Mouse (Mus musculus) CH12.LX (cell line): Measurements from ENCODE around the gene Psmd9. TPM values are rescaled to one million over a fixed set of nuclear protein-coding genes. Genes with fewer than 3 reads are reported as not detected.

ENCODE experiments used
- DNase-seq: peaks from one replicate; pipeline ENCODE4 v3.0.0-alpha.2; 2013; ENCODE audit errors: extremely low read depth
- H3K27ac ChIP-seq: 2 replicates; pipeline ENCODE4 v1.5.1; 2012; ENCODE audit warnings: low read depth, mild to moderate bottlenecking, control low read depth, moderate library complexity; ENCODE audit not compliant: insufficient read depth
- H3K27me3 ChIP-seq: replicated peaks from 2 replicates; pipeline ENCODE3; 2012; ENCODE audit warnings: inconsistent platforms
- H3K36me3 ChIP-seq, 2 experiments: replicated peaks in 1 of 2; 2 replicates each; pipeline versions ENCODE3 to v1.6.1; 2012; ENCODE audit warnings: inconsistent platforms in 1 of 2, low read length in 1 of 2, mild to moderate bottlenecking in 1 of 2, mixed read lengths in 1 of 2, moderate library complexity in 1 of 2; ENCODE audit not compliant: control insufficient read depth in 1 of 2, insufficient read depth in 1 of 2
- H3K4me1 ChIP-seq, 2 experiments: 2 replicates each; pipeline ENCODE4 v1.6.1; 2012; ENCODE audit warnings: inconsistent platforms in 1 of 2, moderate library complexity in 1 of 2; ENCODE audit not compliant: insufficient read depth in 2 of 2, control insufficient read depth in 1 of 2
- H3K4me2 ChIP-seq: 2 replicates; pipeline ENCODE4 v1.6.1; 2012; ENCODE audit warnings: low read depth, mild to moderate bottlenecking, control low read depth; ENCODE audit not compliant: poor library complexity, insufficient read depth, severe bottlenecking
- H3K4me3 ChIP-seq, 3 experiments: fragments of 150-350 bp in 1 of 3; sonication (generic) in 1 of 3; replicated peaks in 1 of 3; 2 replicates each; pipeline versions ENCODE3 to v1.5.1; 2011 to 2012; ENCODE audit warnings: low read depth in 2 of 3, low read length in 2 of 3, mild to moderate bottlenecking in 2 of 3, moderate library complexity in 2 of 3, control low read depth in 1 of 3, improper control_type of control experiment in 1 of 3, inconsistent platforms in 1 of 3, mixed read lengths in 1 of 3; ENCODE audit not compliant: poor library complexity in 1 of 3
- H3K79me2 ChIP-seq: replicated peaks from 2 replicates; pipeline ENCODE4 v1.6.1; 2012; ENCODE audit warnings: mild to moderate bottlenecking, moderate library complexity; ENCODE audit not compliant: control insufficient read depth, poor library complexity, insufficient read depth, severe bottlenecking; ENCODE audit errors: extremely low read depth
- H3K9ac ChIP-seq: 2 replicates; pipeline ENCODE4 v1.6.1; 2012; ENCODE audit warnings: low read depth, mild to moderate bottlenecking, control low read depth, moderate library complexity; ENCODE audit not compliant: insufficient read depth
- H3K9me3 ChIP-seq: replicated peaks from 2 replicates; pipeline ENCODE3; 2012; ENCODE audit warnings: low read length, inconsistent platforms, mixed read lengths
- BHLHE40 ChIP-seq: IDR thresholded peaks from 2 replicates; pipeline ENCODE4 v1.6.1; 2011; ENCODE audit warnings: mild to moderate bottlenecking, low read depth, low read length, improper control_type of control experiment
- CHD1 ChIP-seq: IDR thresholded peaks from 2 replicates; pipeline ENCODE4 v1.6.1; 2012; ENCODE audit warnings: low read depth, low read length, improper control_type of control experiment, inconsistent platforms
- CHD2 ChIP-seq: IDR thresholded peaks from 2 replicates; pipeline ENCODE4 v1.6.1; 2011; ENCODE audit warnings: low read length, improper control_type of control experiment
- E2F4 ChIP-seq: IDR thresholded peaks from 2 replicates; pipeline ENCODE4 v1.6.1; 2011; ENCODE audit warnings: low read depth, low read length, improper control_type of control experiment; ENCODE audit not compliant: insufficient replicate concordance
- ELF1 ChIP-seq: IDR thresholded peaks from 2 replicates; pipeline ENCODE4 v1.6.1; 2014; ENCODE audit warnings: low read depth, mild to moderate bottlenecking, inconsistent platforms, low read length, improper control_type of control experiment
- EP300 ChIP-seq: IDR thresholded peaks from 2 replicates; pipeline ENCODE4 v1.6.1; 2011; ENCODE audit warnings: low read length, improper control_type of control experiment
- ETS1 ChIP-seq: conservative IDR thresholded peaks from 2 replicates; pipeline ENCODE4 v1.6.1; 2012; ENCODE audit warnings: low read depth, mild to moderate bottlenecking, inconsistent platforms, low read length, improper control_type of control experiment, moderate library complexity
- GABPA ChIP-seq: IDR thresholded peaks from 2 replicates; pipeline ENCODE4 v1.6.1; 2012; ENCODE audit warnings: low read depth, low read length, improper control_type of control experiment, inconsistent platforms; ENCODE audit not compliant: insufficient replicate concordance
- HCFC1 ChIP-seq: IDR thresholded peaks from 2 replicates; pipeline ENCODE4 v1.6.1; 2012; ENCODE audit warnings: low read depth, mild to moderate bottlenecking, inconsistent platforms, low read length, improper control_type of control experiment
- IRF4 ChIP-seq: IDR thresholded peaks from 2 replicates; pipeline ENCODE4 v1.6.1; 2014; ENCODE audit warnings: low read depth, mild to moderate bottlenecking, inconsistent platforms, low read length, improper control_type of control experiment
- JUN ChIP-seq: IDR thresholded peaks from 2 replicates; pipeline ENCODE4 v1.6.1; 2011; ENCODE audit warnings: low read depth, mild to moderate bottlenecking, low read length, improper control_type of control experiment, moderate library complexity; ENCODE audit not compliant: insufficient read depth
- JUND ChIP-seq: conservative IDR thresholded peaks from 2 replicates; pipeline ENCODE4 v1.6.1; 2011; ENCODE audit warnings: low read depth, low read length, improper control_type of control experiment
- MAFK ChIP-seq: IDR thresholded peaks from 2 replicates; pipeline ENCODE4 v1.6.1; 2011; ENCODE audit warnings: low read length, improper control_type of control experiment; ENCODE audit not compliant: insufficient replicate concordance
- MAZ ChIP-seq: IDR thresholded peaks from 2 replicates; pipeline ENCODE4 v1.6.1; 2012; ENCODE audit warnings: low read depth, mild to moderate bottlenecking, inconsistent platforms, low read length, improper control_type of control experiment, moderate library complexity
- MEF2A ChIP-seq: IDR thresholded peaks from 2 replicates; pipeline ENCODE4 v1.6.1; 2014; ENCODE audit warnings: low read depth, mild to moderate bottlenecking, inconsistent platforms, low read length, improper control_type of control experiment, borderline replicate concordance
- MYC ChIP-seq: IDR thresholded peaks from 2 replicates; pipeline ENCODE4 v1.6.1; 2011; ENCODE audit warnings: low read depth, mild to moderate bottlenecking, improper control_type of control experiment, low read length
- NRF1 ChIP-seq: IDR thresholded peaks from 2 replicates; pipeline ENCODE4 v1.6.1; 2014; ENCODE audit warnings: low read depth, mild to moderate bottlenecking, inconsistent platforms, low read length, improper control_type of control experiment, moderate library complexity
- PAX5 ChIP-seq: IDR thresholded peaks from 2 replicates; pipeline ENCODE4 v1.6.1; 2012; ENCODE audit warnings: low read length, inconsistent platforms, mixed read lengths
- POLR2AphosphoS2 ChIP-seq: IDR thresholded peaks from 2 replicates; pipeline ENCODE4 v1.6.1; 2011; ENCODE audit warnings: low read depth, low read length, improper control_type of control experiment
- SIN3A ChIP-seq: IDR thresholded peaks from 2 replicates; pipeline ENCODE4 v1.6.1; 2012; ENCODE audit warnings: low read length, improper control_type of control experiment, inconsistent platforms
- TBP ChIP-seq: conservative IDR thresholded peaks from 2 replicates; pipeline ENCODE4 v1.6.1; 2011; ENCODE audit warnings: low read depth, low read length, improper control_type of control experiment
- TCF12 ChIP-seq: IDR thresholded peaks from 2 replicates; pipeline ENCODE4 v1.6.1; 2014; ENCODE audit warnings: low read depth, mild to moderate bottlenecking, inconsistent platforms, low read length, improper control_type of control experiment
- USF1 ChIP-seq: IDR thresholded peaks from 2 replicates; pipeline ENCODE4 v1.6.1; 2014; ENCODE audit warnings: low read depth, mild to moderate bottlenecking, inconsistent platforms, low read length, improper control_type of control experiment
- USF2 ChIP-seq: conservative IDR thresholded peaks from 2 replicates; pipeline ENCODE4 v1.6.1; 2011; ENCODE audit warnings: low read depth, low read length, improper control_type of control experiment
- ZMIZ1 ChIP-seq: IDR thresholded peaks from 2 replicates; pipeline ENCODE4 v1.6.1; 2012; ENCODE audit warnings: low read depth, mild to moderate bottlenecking, inconsistent platforms, low read length, improper control_type of control experiment
- dilution Hi-C: fragments of 300-500 bp; cut with MboI; formaldehyde crosslinking; loops from 2 replicates; pipeline ENCODE4 v1.14.3; 2020; ENCODE audit warnings: low sequenced_read_pairs; ENCODE audit not compliant: extremely low pct_unique_long_range_greater_than_20kb, extremely low pct_ligation_motif_present
- in situ Hi-C: fragments of 300-500 bp; cut with MboI; formaldehyde crosslinking; loops from 3 replicates; pipeline ENCODE4 v1.14.3; 2019; ENCODE audit warnings: low sequenced_read_pairs, low pct_ligation_motif_present, low pct_unique_long_range_greater_than_20kb, mixed read lengths
- polyA plus RNA-seq: library from polyadenylated mRNA; unstranded; fragments of >175 nt; gene quantifications from 2 replicates; pipeline ENCODE4 v1.2.1, GENCODE M21; 2012; ENCODE audit warnings: low read depth; ENCODE audit not compliant: insufficient read length
- total RNA-seq, 2 experiments: library from RNA; depleted of rRNA; stranded (reverse); fragments of 300-350 nt in 1 of 2; fragments of >200 nt in 1 of 2; gene quantifications; 2 replicates each; pipeline ENCODE4 v1.2.3; 2012 to 2014

The Psmd9 gene
- total and polyA plus RNA-seq, 3 experiments, result 30.8 to 38.0 (median 35.5) TPM

DNA sequence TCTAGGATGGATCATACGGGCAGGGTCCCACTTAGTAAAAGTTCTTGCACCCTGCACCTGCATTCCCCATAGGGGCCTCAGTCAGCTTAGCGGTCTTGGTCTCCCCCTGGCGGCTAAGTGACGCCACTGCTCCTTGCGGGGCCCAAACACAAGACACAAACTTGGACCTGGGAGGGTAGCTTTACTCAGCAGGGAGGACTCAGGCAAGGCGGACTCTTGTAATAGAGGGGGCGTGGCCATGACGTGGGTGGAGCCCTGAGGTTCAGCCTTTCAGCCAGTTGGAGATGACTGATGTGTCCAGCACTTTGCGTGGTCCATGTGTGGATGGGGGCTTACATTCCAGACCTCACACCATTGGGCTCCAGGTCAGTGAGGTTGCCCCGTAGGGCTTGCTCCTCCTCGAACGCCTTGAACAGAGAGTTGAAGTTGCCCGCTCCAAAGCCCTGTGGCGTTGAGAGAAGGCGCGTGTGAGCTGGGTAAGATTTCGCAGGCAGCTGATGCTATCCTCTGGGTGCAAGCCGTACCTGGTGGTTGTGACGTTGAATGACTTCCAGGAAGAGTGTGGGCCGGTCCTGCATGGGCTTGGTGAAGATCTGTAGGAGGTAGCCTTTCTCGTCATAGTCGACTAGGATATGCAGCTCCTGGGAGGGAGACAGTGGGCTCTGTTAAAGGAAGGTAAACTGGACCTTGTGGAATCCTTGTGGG lies 2.6 kb downstream of the Psmd9 start (continued):
- TF ChIP-seq ZMIZ1, result no peak
- no peak for TF ChIP-seq SIN3A
- TF ChIP-seq MYC, result no peak
- TF ChIP-seq JUN, result no peak
- TF ChIP-seq PAX5, result no peak
- no peak for TF ChIP-seq MAFK
- TF ChIP-seq HCFC1, result no peak
- no peak for TF ChIP-seq E2F4
- peak; percentile 40; the same call in 1 of the 2 replicates for TF ChIP-seq IRF4
- TF ChIP-seq MAZ, result peak; percentile 38; the same call in 1 of the 2 replicates
- TF ChIP-seq JUND, result no peak

DNA sequence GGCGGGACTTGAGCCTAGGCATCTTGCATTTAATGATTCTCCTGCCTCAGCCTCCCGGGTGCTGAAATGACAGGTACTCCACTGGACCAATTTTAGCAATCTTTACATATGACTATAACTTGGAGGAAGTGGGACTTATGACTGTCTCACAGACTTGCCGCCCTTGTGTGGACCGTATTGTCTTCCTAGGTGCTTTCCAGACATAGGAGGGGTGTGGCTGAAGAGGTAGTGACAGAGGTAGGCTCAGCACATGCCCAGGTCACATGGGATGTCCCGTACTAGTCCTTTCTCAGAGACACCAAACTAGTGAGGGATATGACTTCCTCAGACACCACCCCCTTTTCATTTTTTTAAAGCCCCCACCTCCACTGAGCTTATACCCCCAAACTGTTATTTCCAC lies 9.6 kb downstream of the Psmd9 start:
- Histone ChIP-seq H3K36me3 (no peaks in the 10 kb centered on the region), H3K9ac (no peak overlapping the region), H3K79me2 (no peaks in the 10 kb centered on the region), H3K4me2 (0 out of 2 replicates have a peak overlapping the region, but pooled peaks have one; percentile 37), H3K27ac (no peak overlapping the region), H3K4me1 (peaks cover 0 to 22% of the 10 kb centered on the region in 2 experiments; a peak in 2 of 4 replicates)
- in situ Hi-C loops (no loop called here), dilution Hi-C loops (no loop called here)
- peak; percentile 26 for DNase-seq
- 0 out of 2 replicates have a peak, but pooled peaks have one; percentile 12 for TF ChIP-seq IRF4
- no peak for TF ChIP-seq CHD1
- 0 out of 2 replicates have a peak, but pooled peaks have one; percentile 14 for TF ChIP-seq NRF1
- peak; percentile 49; the same call in 1 of the 2 replicates for TF ChIP-seq MEF2A
- TF ChIP-seq, all 38 proteins: peak for 3
- Histone ChIP-seq H3K4me3 (no peak overlapping the region), H3K9me3 (peaks cover 22% of the 10 kb centered on the region), H3K27me3 (no peaks in the 10 kb centered on the region)

DNA sequence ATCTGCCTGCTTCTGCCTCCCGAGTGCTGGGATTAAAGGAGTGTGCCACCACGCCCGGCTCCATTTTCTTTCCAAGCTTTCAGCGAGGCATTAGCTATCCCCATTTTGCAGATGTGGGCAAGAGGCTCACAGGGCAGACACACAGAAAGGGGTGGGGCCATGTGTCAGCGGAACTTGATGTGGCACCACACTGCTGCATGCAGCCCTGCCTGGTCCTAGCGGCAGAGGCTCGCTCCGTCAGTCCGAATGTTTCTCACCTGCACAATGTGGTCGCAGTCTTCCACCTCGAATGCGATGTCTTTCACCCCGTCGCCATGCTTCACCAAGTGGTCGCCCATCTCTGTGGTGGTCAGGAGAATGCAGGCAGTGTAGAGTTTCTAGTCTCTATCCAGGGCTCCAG lies 11.2 kb downstream of the Psmd9 start:
- Histone ChIP-seq H3K79me2 (no peaks in the 10 kb centered on the region), H3K36me3 (no peaks in the 10 kb centered on the region), H3K9ac (no peak overlapping the region), H3K4me2 (no peak overlapping the region), H3K9me3 (peaks cover 16% of the 10 kb centered on the region), H3K27ac (no peak overlapping the region), H3K4me1 (peaks cover 0 to 22% of the 10 kb centered on the region in 2 experiments; a peak in 2 of 4 replicates), H3K27me3 (peaks cover 2% of the 10 kb centered on the region), H3K4me3 (no peak overlapping the region)
- no peak for TF ChIP-seq ZMIZ1
- TF ChIP-seq JUND, result no peak
- TF ChIP-seq TBP, result no peak
- TF ChIP-seq E2F4, result no peak
- no peak for TF ChIP-seq USF1
- TF ChIP-seq GABPA, result no peak
- no peak for TF ChIP-seq BHLHE40
- no peak for TF ChIP-seq ETS1
- no peak for TF ChIP-seq TCF12
- TF ChIP-seq MEF2A, result no peak
- TF ChIP-seq EP300, result no peak
- no peak for TF ChIP-seq ELF1
- TF ChIP-seq CHD2, result no peak
- TF ChIP-seq POLR2AphosphoS2, result no peak
- TF ChIP-seq CHD1, result no peak
- TF ChIP-seq PAX5, result no peak
- no peak for TF ChIP-seq USF2
- no peak for DNase-seq
- dilution Hi-C loops (no loop called here), in situ Hi-C loops (no loop called here)
